9 mouse cellular contexts compared by ENCODE assay signal in genomic region chr7:34305454-34305853, GRCm38 (mm10). TPM values are rescaled to one million over a fixed set of nuclear protein-coding genes. Genes with fewer than 3 reads are reported as not detected.
DNase-seq lines count a peak whose midpoint lies in the region; ATAC-seq and TF ChIP-seq lines count a peak whose summit lies in the region.
"Had no signal": no experiment of that assay in that cellular context is flagged by ENCODE, and none has a peak within 500 bp of the region (broad histone marks: within the 10 kb centered on the region; RNA-seq: fewer than 3 reads in every experiment).

No protein-coding gene starts in this region.

- no peak overlapping the region for H3K27ac ChIP-seq in hindbrain, postnatal 0 days
- H3K27ac ChIP-seq in hindbrain, embryonic 13.5 days, result no peak overlapping the region
- H3K27ac ChIP-seq in heart, embryonic 11.5 days (ENCODE audit: low read depth, low read length), result peak overlapping the region; percentile 31
- peak overlapping the region; percentile 66 for H3K27ac ChIP-seq in kidney, embryonic 16.5 days (ENCODE audit: low read length)

- no peak for TF ChIP-seq CTCF in hindbrain, postnatal 0 days (IDR thresholded peaks at IDR 0.05; ENCODE audit: low read depth)

- H3K4me1 ChIP-seq in hindbrain, postnatal 0 days (ENCODE audit: insufficient read depth, low read length), result peaks cover 6% of the 10 kb centered on the region; the same call in 1 of the 2 replicates
- peaks cover 13% of the 10 kb centered on the region for H3K4me1 ChIP-seq in hindbrain, embryonic 13.5 days (replicated peaks)
- peaks cover 30% of the 10 kb centered on the region for H3K4me1 ChIP-seq in heart, embryonic 11.5 days (ENCODE audit: control insufficient read depth, insufficient read depth, low read length)
- peaks cover 21% of the 10 kb centered on the region for H3K4me1 ChIP-seq in kidney, embryonic 16.5 days (ENCODE audit: insufficient read depth, low read length)

- 51% methylated on average over 4 of the region's 4 CpGs for WGBS in hindbrain, postnatal 0 days
- WGBS in hindbrain, embryonic 13.5 days, result 68% methylated on average over 4 of the region's 4 CpGs
- WGBS in heart, embryonic 11.5 days (ENCODE audit: insufficient replicate concordance), result 34% methylated on average over 4 of the region's 4 CpGs
- 38% methylated on average over 4 of the region's 4 CpGs for WGBS in kidney, embryonic 16.5 days

- ATAC-seq in hindbrain, postnatal 0 days, result no peak
- no peak for ATAC-seq in hindbrain, embryonic 13.5 days (ENCODE audit: low FRiP score)
- ATAC-seq in heart, embryonic 11.5 days (replicated peaks; ENCODE audit: insufficient number of reproducible peaks, low FRiP score, low TSS enrichment), result no peak
- ATAC-seq in kidney, embryonic 16.5 days (ENCODE audit: low FRiP score, low TSS enrichment), result peak; percentile 43; the same call in 1 of the 2 replicates

- no peaks in the 10 kb centered on the region for H3K9me3 ChIP-seq in hindbrain, postnatal 0 days (ENCODE audit: low read length)
- H3K9me3 ChIP-seq in hindbrain, embryonic 13.5 days, result no peaks in the 10 kb centered on the region
- H3K9me3 ChIP-seq in heart, embryonic 11.5 days (replicated peaks; ENCODE audit: control insufficient read depth, low read length), result no peaks in the 10 kb centered on the region
- H3K9me3 ChIP-seq in kidney, embryonic 16.5 days (ENCODE audit: low read length), result no peaks in the 10 kb centered on the region

- peak; percentile 10 for DNase-seq in hindbrain, postnatal 0 days (ENCODE audit: low spot score)
- peak; percentile 67 for DNase-seq in skeletal muscle tissue, adult 2 months (ENCODE audit: low read depth, low spot score)
- no peak for DNase-seq in c-Kit-positive CD71-positive TER-119-positive erythroid progenitor cells, embryonic 14.5 days (ENCODE audit: low spot score)
- no peak for DNase-seq in thymus, postnatal 10 days (ENCODE audit: low spot score in 2 of 2)
- no peak for DNase-seq in right cerebral cortex, postnatal 14 days

- no peak overlapping the region for H3K4me2 ChIP-seq in hindbrain, postnatal 0 days (ENCODE audit: low read depth, low read length)
- no peak overlapping the region for H3K4me2 ChIP-seq in hindbrain, embryonic 13.5 days
- H3K4me2 ChIP-seq in heart, embryonic 11.5 days, result peak overlapping the region; percentile 15
- no peak overlapping the region for H3K4me2 ChIP-seq in kidney, embryonic 16.5 days (replicated peaks; ENCODE audit: low read depth, low read length)

- no peaks in the 10 kb centered on the region for H3K27me3 ChIP-seq in hindbrain, postnatal 0 days (ENCODE audit: insufficient read depth, low read length)
- H3K27me3 ChIP-seq in hindbrain, embryonic 13.5 days, result no peaks in the 10 kb centered on the region
- H3K27me3 ChIP-seq in heart, embryonic 11.5 days (ENCODE audit: control insufficient read depth, insufficient read depth, low read length), result no peaks in the 10 kb centered on the region
- H3K27me3 ChIP-seq in kidney, embryonic 16.5 days (ENCODE audit: insufficient read depth, low read length), result no peaks in the 10 kb centered on the region

- H3K9ac ChIP-seq in hindbrain, postnatal 0 days (replicated peaks; ENCODE audit: low read length), result no peak overlapping the region
- H3K9ac ChIP-seq in hindbrain, embryonic 13.5 days, result no peak overlapping the region
- H3K9ac ChIP-seq in heart, embryonic 11.5 days (ENCODE audit: low read depth, low read length), result no peak overlapping the region
- no peak overlapping the region for H3K9ac ChIP-seq in kidney, embryonic 16.5 days (replicated peaks; ENCODE audit: low read length)

- H3K4me3 ChIP-seq in hindbrain, postnatal 0 days (ENCODE audit: low read length), result no peak overlapping the region
- H3K4me3 ChIP-seq in hindbrain, embryonic 13.5 days, result no peak overlapping the region
- H3K4me3 ChIP-seq in heart, embryonic 11.5 days (ENCODE audit: low read depth, low read length), result no peak overlapping the region
- H3K4me3 ChIP-seq in kidney, embryonic 16.5 days (ENCODE audit: low read length), result no peak overlapping the region

- H3K36me3 ChIP-seq in hindbrain, postnatal 0 days (ENCODE audit: insufficient read depth, low read length), result no peaks in the 10 kb centered on the region
- peaks cover 6% of the 10 kb centered on the region; the same call in 1 of the 2 replicates for H3K36me3 ChIP-seq in hindbrain, embryonic 13.5 days
- no peaks in the 10 kb centered on the region for H3K36me3 ChIP-seq in heart, embryonic 11.5 days (ENCODE audit: control insufficient read depth, insufficient read depth, low read length)
- H3K36me3 ChIP-seq in kidney, embryonic 16.5 days (ENCODE audit: insufficient read depth, low read length), result peaks cover 5% of the 10 kb centered on the region; the same call in 1 of the 2 replicates

RNA-seq across cellular contexts. Expression of gene 4931406P16Rik, which starts 7.9 kb away (rescaled TPM):
- total RNA-seq in hindbrain, postnatal 0 days (2014; rRNA removed), result 61.0 and 65.5 TPM in 2 replicates
- polyA plus RNA-seq in hindbrain, postnatal 0 days (2015; fragmentation: Nextera tagmentation; extraction: Ambion mirVana), result 23.2 and 31.5 TPM in 2 replicates
- 32.1 and 34.4 TPM in 2 replicates for polyA plus RNA-seq in hindbrain, embryonic 13.5 days (2015; fragmentation: Nextera tagmentation; extraction: Ambion mirVana)
- polyA plus RNA-seq in heart, embryonic 11.5 days (2014; fragmentation: Nextera tagmentation; extraction: Ambion mirVana), result 46.2 and 56.2 TPM in 2 replicates
- 32.3 and 44.1 TPM in 2 replicates for polyA plus RNA-seq in kidney, embryonic 16.5 days (2015; fragmentation: Nextera tagmentation; extraction: Ambion mirVana)

RNA-seq across cellular contexts. Expression of gene Gm6096, which starts 54.6 kb away (rescaled TPM):
- not detected in 2 replicates for total RNA-seq in hindbrain, postnatal 0 days (2014; rRNA removed)
- polyA plus RNA-seq in hindbrain, postnatal 0 days (2015; fragmentation: Nextera tagmentation; extraction: Ambion mirVana), result not detected in 2 replicates
- not detected in 2 replicates for polyA plus RNA-seq in hindbrain, embryonic 13.5 days (2015; fragmentation: Nextera tagmentation; extraction: Ambion mirVana)
- 0.80 and 1.2 TPM in 2 replicates for polyA plus RNA-seq in heart, embryonic 11.5 days (2014; fragmentation: Nextera tagmentation; extraction: Ambion mirVana)
- polyA plus RNA-seq in kidney, embryonic 16.5 days (2015; fragmentation: Nextera tagmentation; extraction: Ambion mirVana), result 0.45 and 0.51 TPM in 2 replicates
- polyA plus RNA-seq: brain, embryonic 14.5 days had no signal

Comparison
In these comparisons a context has a peak if more than half of its experiments do, and no peak if none do; other contexts are left out.
1. DNase-seq: peak in hindbrain, postnatal 0 days (single experiment) and skeletal muscle tissue, adult 2 months (single experiment); none in c-Kit-positive CD71-positive TER-119-positive erythroid progenitor cells, embryonic 14.5 days (single experiment), thymus, postnatal 10 days (0 of 2) and right cerebral cortex, postnatal 14 days (single experiment).
2. H3K27ac ChIP-seq: peak in heart, embryonic 11.5 days (single experiment) and kidney, embryonic 16.5 days (single experiment); none in hindbrain, postnatal 0 days (single experiment) and hindbrain, embryonic 13.5 days (single experiment).